Mouse (Mus musculus): ENCODE data around the gene Olfr50. TPM values are rescaled to one million over a fixed set of nuclear protein-coding genes. Genes with fewer than 3 reads are reported as not detected.

Olfr50 gene
- total and polyA plus RNA-seq, 3 experiments, result not detected

DNA sequence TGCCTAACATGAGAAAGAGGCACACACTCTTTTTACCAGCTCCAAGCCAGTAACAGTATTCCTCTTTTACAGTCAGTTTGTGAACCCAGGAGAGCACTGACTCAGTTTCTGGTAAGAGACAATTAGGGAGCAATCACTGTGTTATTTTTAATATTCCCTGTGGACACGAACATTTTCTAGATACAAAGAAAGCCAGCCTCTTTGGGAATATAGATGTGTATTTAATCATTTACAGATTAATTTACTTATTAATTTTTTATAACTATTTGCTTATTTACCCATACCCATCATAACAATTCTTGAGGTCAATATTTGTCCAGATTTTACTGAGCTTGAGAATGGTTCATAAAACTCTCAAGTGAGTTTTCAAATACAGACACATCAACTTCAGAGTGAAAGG lies 26.6 kb downstream of the Olfr50 start, which contains the start of gene Olfr3:
Gene Olfr3, minus strand, starts transcription at position 101 of the 400 bp plus-strand sequence.
- no peak within 1 kb of the TSS for H3K4me2 ChIP-seq (ENCODE audit: insufficient read depth, low read depth, poor library complexity, severe bottlenecking)
- dilution Hi-C loops (cut with MboI; ENCODE audit: extremely low pct_ligation_motif_present, extremely low pct_unique_long_range_greater_than_20kb, low sequenced_read_pairs) (no loop called here), in situ Hi-C loops (cut with MboI; ENCODE audit: low pct_ligation_motif_present, low pct_unique_long_range_greater_than_20kb, low sequenced_read_pairs) (no loop called here)
- TF ChIP-seq PAX5 (IDR thresholded peaks at IDR 0.05; ENCODE audit: low read length), result no peak
- TF ChIP-seq RAD21 (IDR thresholded peaks at IDR 0.05; ENCODE audit: low read depth, low read length), result no peak
- no peak for TF ChIP-seq CHD1 (IDR thresholded peaks at IDR 0.05; ENCODE audit: low read depth, low read length)
- no peak for TF ChIP-seq USF1 (IDR thresholded peaks at IDR 0.05; ENCODE audit: low read depth, low read length)
- no peak for TF ChIP-seq ZNF384 (IDR thresholded peaks at IDR 0.05; ENCODE audit: low read depth, low read length)
- no peak for TF ChIP-seq SMC3 (IDR thresholded peaks at IDR 0.05; ENCODE audit: low read depth, low read length)
- no peak for TF ChIP-seq MXI1 (IDR thresholded peaks at IDR 0.05; ENCODE audit: low read depth, low read length)
- no peak within 1 kb of the TSS for H3K9ac ChIP-seq (ENCODE audit: insufficient read depth, low read depth)
- H3K4me1 ChIP-seq (ENCODE audit: control insufficient read depth in 1 of 2, insufficient read depth in 2 of 2), result no peaks in the 10 kb centered on the region
- no peaks in the 10 kb centered on the region for H3K79me2 ChIP-seq (replicated peaks; ENCODE audit: control insufficient read depth, extremely low read depth, insufficient read depth, poor library complexity, severe bottlenecking)
- no peak for DNase-seq (ENCODE audit: extremely low read depth)
- no peaks in the 10 kb centered on the region for H3K36me3 ChIP-seq (replicated peaks in 1 of 2; ENCODE audit: control insufficient read depth in 1 of 2, insufficient read depth in 1 of 2, low read length in 1 of 2)
- no peak within 1 kb of the TSS for H3K27ac ChIP-seq (ENCODE audit: insufficient read depth, low read depth)
- peaks cover 19% of the 10 kb centered on the region for H3K27me3 ChIP-seq (replicated peaks)
- peaks cover 8% of the 10 kb centered on the region for H3K9me3 ChIP-seq (replicated peaks; ENCODE audit: low read length)
- H3K4me3 ChIP-seq (replicated peaks in 1 of 3; ENCODE audit: low read depth in 2 of 3, low read length in 2 of 3, poor library complexity in 1 of 3), result no peak within 1 kb of the TSS

DNA sequence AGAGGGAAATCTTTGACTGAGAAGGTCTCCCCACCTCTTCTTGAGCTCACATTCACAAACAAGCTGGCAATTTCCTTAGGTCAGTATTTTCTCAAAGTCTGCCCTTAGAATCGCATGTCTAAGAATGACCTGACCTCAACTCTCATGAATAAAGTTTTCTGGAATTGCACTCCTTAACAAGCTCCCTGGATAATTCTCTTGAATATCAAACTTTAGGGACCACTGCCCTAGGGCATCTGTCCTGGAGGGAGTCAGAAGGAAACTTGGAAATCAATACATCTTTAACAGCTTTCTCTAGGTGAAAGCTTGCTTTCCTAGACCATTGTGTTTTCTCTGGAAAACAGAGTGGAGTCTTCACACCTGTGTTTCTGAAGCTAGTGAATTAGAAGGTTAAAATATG lies 55.7 kb downstream of the Olfr50 start, which contains the start of gene Olfr350:
Gene Olfr350, plus strand, starts transcription at position 301 of the 400 bp plus-strand sequence.
- Histone ChIP-seq H3K9ac (ENCODE audit: insufficient read depth, low read depth) (no peak within 1 kb of the TSS), H3K4me3 (replicated peaks in 1 of 3; ENCODE audit: low read depth in 2 of 3, low read length in 2 of 3, poor library complexity in 1 of 3) (no peak within 1 kb of the TSS), H3K4me1 (ENCODE audit: control insufficient read depth in 1 of 2, insufficient read depth in 2 of 2) (no peaks in the 10 kb centered on the region), H3K27me3 (replicated peaks) (peaks cover 36% of the 10 kb centered on the region), H3K36me3 (replicated peaks in 1 of 2; ENCODE audit: control insufficient read depth in 1 of 2, insufficient read depth in 1 of 2, low read length in 1 of 2) (no peaks in the 10 kb centered on the region), H3K79me2 (replicated peaks; ENCODE audit: control insufficient read depth, extremely low read depth, insufficient read depth, poor library complexity, severe bottlenecking) (no peaks in the 10 kb centered on the region), H3K27ac (ENCODE audit: insufficient read depth, low read depth) (no peak within 1 kb of the TSS), H3K4me2 (ENCODE audit: insufficient read depth, low read depth, poor library complexity, severe bottlenecking) (no peak within 1 kb of the TSS), H3K9me3 (replicated peaks; ENCODE audit: low read length) (no peaks in the 10 kb centered on the region)
- TF ChIP-seq EP300 (IDR thresholded peaks at IDR 0.05; ENCODE audit: low read length) (no peak), SMC3 (IDR thresholded peaks at IDR 0.05; ENCODE audit: low read depth, low read length) (no peak), MAX (IDR thresholded peaks at IDR 0.05; ENCODE audit: low read length) (no peak), CHD1 (IDR thresholded peaks at IDR 0.05; ENCODE audit: low read depth, low read length) (no peak), BHLHE40 (IDR thresholded peaks at IDR 0.05; ENCODE audit: low read depth, low read length) (no peak)
- in situ Hi-C loops (cut with MboI; ENCODE audit: low pct_ligation_motif_present, low pct_unique_long_range_greater_than_20kb, low sequenced_read_pairs), result no loop called here
- no peak for DNase-seq (ENCODE audit: extremely low read depth)
- dilution Hi-C loops (cut with MboI; ENCODE audit: extremely low pct_ligation_motif_present, extremely low pct_unique_long_range_greater_than_20kb, low sequenced_read_pairs), result no loop called here

Other genes with a start within 250 kb of the Olfr50 start
- not detected in 2 replicates for gene Olfr344, start 223.9 kb upstream of the Olfr50 start, total RNA-seq (2012; rRNA removed)
- gene Olfr344, start 223.9 kb upstream of the Olfr50 start, total RNA-seq (2014; rRNA removed), result not detected in 2 replicates
- not detected in 2 replicates for gene Olfr344, start 223.9 kb upstream of the Olfr50 start, polyA plus RNA-seq (2012; ENCODE audit: insufficient read length, low read depth)
- not detected in 2 replicates for gene Olfr345, start 150.5 kb upstream of the Olfr50 start, total RNA-seq (2012; rRNA removed)
- gene Olfr345, start 150.5 kb upstream of the Olfr50 start, total RNA-seq (2014; rRNA removed), result not detected in 2 replicates
- gene Olfr345, start 150.5 kb upstream of the Olfr50 start, polyA plus RNA-seq (2012; ENCODE audit: insufficient read length, low read depth), result not detected in 2 replicates
- gene Olfr346, start 104.8 kb upstream of the Olfr50 start, total RNA-seq (2012; rRNA removed), result not detected in 2 replicates
- gene Olfr346, start 104.8 kb upstream of the Olfr50 start, total RNA-seq (2014; rRNA removed), result not detected in 2 replicates
- not detected in 2 replicates for gene Olfr346, start 104.8 kb upstream of the Olfr50 start, polyA plus RNA-seq (2012; ENCODE audit: insufficient read length, low read depth)
- gene Olfr347, start 58.6 kb upstream of the Olfr50 start, total RNA-seq (2012; rRNA removed), result not detected in 2 replicates
- not detected in 2 replicates for gene Olfr347, start 58.6 kb upstream of the Olfr50 start, total RNA-seq (2014; rRNA removed)
- gene Olfr347, start 58.6 kb upstream of the Olfr50 start, polyA plus RNA-seq (2012; ENCODE audit: insufficient read length, low read depth), result not detected in 2 replicates
- gene Olfr348, start 6.3 kb upstream of the Olfr50 start, total RNA-seq (2012; rRNA removed), result not detected in 2 replicates
- gene Olfr348, start 6.3 kb upstream of the Olfr50 start, total RNA-seq (2014; rRNA removed), result not detected in 2 replicates
- not detected in 2 replicates for gene Olfr348, start 6.3 kb upstream of the Olfr50 start, polyA plus RNA-seq (2012; ENCODE audit: insufficient read length, low read depth)
- not detected in 2 replicates for gene Olfr3, start 26.5 kb downstream of the Olfr50 start, total RNA-seq (2012; rRNA removed)
- gene Olfr3, start 26.5 kb downstream of the Olfr50 start, total RNA-seq (2014; rRNA removed), result not detected in 2 replicates
- gene Olfr3, start 26.5 kb downstream of the Olfr50 start, polyA plus RNA-seq (2012; ENCODE audit: insufficient read length, low read depth), result not detected in 2 replicates
- gene Olfr350, start 55.8 kb downstream of the Olfr50 start, total RNA-seq (2012; rRNA removed), result not detected in 2 replicates
- not detected in 2 replicates for gene Olfr350, start 55.8 kb downstream of the Olfr50 start, total RNA-seq (2014; rRNA removed)
- gene Olfr350, start 55.8 kb downstream of the Olfr50 start, polyA plus RNA-seq (2012; ENCODE audit: insufficient read length, low read depth), result not detected in 2 replicates
- gene Olfr351, start 72.1 kb downstream of the Olfr50 start, total RNA-seq (2012; rRNA removed), result not detected in 2 replicates
- gene Olfr351, start 72.1 kb downstream of the Olfr50 start, total RNA-seq (2014; rRNA removed), result not detected in 2 replicates
- not detected in 2 replicates for gene Olfr351, start 72.1 kb downstream of the Olfr50 start, polyA plus RNA-seq (2012; ENCODE audit: insufficient read length, low read depth)
- not detected in 2 replicates for gene Olfr352, start 77.9 kb downstream of the Olfr50 start, total RNA-seq (2012; rRNA removed)
- gene Olfr352, start 77.9 kb downstream of the Olfr50 start, total RNA-seq (2014; rRNA removed), result not detected in 2 replicates
- not detected in 2 replicates for gene Olfr352, start 77.9 kb downstream of the Olfr50 start, polyA plus RNA-seq (2012; ENCODE audit: insufficient read length, low read depth)
- not detected in 2 replicates for gene Olfr353, start 102.4 kb downstream of the Olfr50 start, total RNA-seq (2012; rRNA removed)
- not detected in 2 replicates for gene Olfr353, start 102.4 kb downstream of the Olfr50 start, total RNA-seq (2014; rRNA removed)
- not detected in 2 replicates for gene Olfr353, start 102.4 kb downstream of the Olfr50 start, polyA plus RNA-seq (2012; ENCODE audit: insufficient read length, low read depth)
- not detected in 2 replicates for gene Olfr354, start 115.1 kb downstream of the Olfr50 start, total RNA-seq (2012; rRNA removed)
- not detected in 2 replicates for gene Olfr354, start 115.1 kb downstream of the Olfr50 start, total RNA-seq (2014; rRNA removed)
- not detected in 2 replicates for gene Olfr354, start 115.1 kb downstream of the Olfr50 start, polyA plus RNA-seq (2012; ENCODE audit: insufficient read length, low read depth)
- not detected in 2 replicates for gene Olfr355, start 138.4 kb downstream of the Olfr50 start, total RNA-seq (2012; rRNA removed)
- gene Olfr355, start 138.4 kb downstream of the Olfr50 start, total RNA-seq (2014; rRNA removed), result not detected in 2 replicates
- gene Olfr355, start 138.4 kb downstream of the Olfr50 start, polyA plus RNA-seq (2012; ENCODE audit: insufficient read length, low read depth), result not detected in 2 replicates
- gene Olfr356, start 146.6 kb downstream of the Olfr50 start, total RNA-seq (2012; rRNA removed), result not detected in 2 replicates
- not detected in 2 replicates for gene Olfr356, start 146.6 kb downstream of the Olfr50 start, total RNA-seq (2014; rRNA removed)
- not detected in 2 replicates for gene Olfr356, start 146.6 kb downstream of the Olfr50 start, polyA plus RNA-seq (2012; ENCODE audit: insufficient read length, low read depth)
- gene Olfr357, start 203.3 kb downstream of the Olfr50 start, total RNA-seq (2012; rRNA removed), result not detected in 2 replicates
- gene Olfr357, start 203.3 kb downstream of the Olfr50 start, total RNA-seq (2014; rRNA removed), result not detected in 2 replicates
- gene Olfr357, start 203.3 kb downstream of the Olfr50 start, polyA plus RNA-seq (2012; ENCODE audit: insufficient read length, low read depth), result not detected in 2 replicates
- not detected in 2 replicates for gene Olfr358, start 218.8 kb downstream of the Olfr50 start, total RNA-seq (2012; rRNA removed)
- not detected in 2 replicates for gene Olfr358, start 218.8 kb downstream of the Olfr50 start, total RNA-seq (2014; rRNA removed)
- gene Olfr358, start 218.8 kb downstream of the Olfr50 start, polyA plus RNA-seq (2012; ENCODE audit: insufficient read length, low read depth), result not detected in 2 replicates